Mouse (Mus musculus) lung, embryonic 16.5 days (tissue): ENCODE measurements around the gene Parp8. TPM values are rescaled to one million over a fixed set of nuclear protein-coding genes. Genes with fewer than 3 reads are reported as not detected.

Experiments used
- ATAC-seq: fragments of 200-750 bp; cut with Nextera tagmentation; 2 replicates; pipeline ENCODE4 v1.8.0; 2017; ENCODE audit warnings: low read depth, mild to moderate bottlenecking, moderate library complexity
- H3K27ac ChIP-seq: fragments of 300-500 bp; sonication (generic); 2 replicates; pipeline ENCODE4 v1.5.1; 2014; ENCODE audit warnings: mild to moderate bottlenecking, control low read depth, low read length
- H3K27me3 ChIP-seq: fragments of 300-500 bp; sonication (generic); 2 replicates; pipeline ENCODE4 v1.6.1; 2014; ENCODE audit warnings: low read depth, low read length, mixed read lengths; ENCODE audit not compliant: control insufficient read depth, insufficient read depth
- H3K36me3 ChIP-seq: fragments of 300-500 bp; sonication (generic); 2 replicates; pipeline ENCODE4 v1.6.1; 2014; ENCODE audit warnings: low read length; ENCODE audit not compliant: control insufficient read depth, insufficient read depth
- H3K4me1 ChIP-seq: fragments of 300-500 bp; sonication (generic); replicated peaks from 2 replicates; pipeline ENCODE4 v1.6.1; 2014; ENCODE audit warnings: low read length, mixed read lengths; ENCODE audit not compliant: control insufficient read depth, insufficient read depth
- H3K4me2 ChIP-seq: fragments of 300-500 bp; sonication (generic); 2 replicates; pipeline ENCODE4 v1.6.1; 2014; ENCODE audit warnings: low read depth, low read length, control low read depth
- H3K4me3 ChIP-seq: fragments of 300-500 bp; sonication (generic); 2 replicates; pipeline ENCODE4 v1.5.1; 2014; ENCODE audit warnings: mild to moderate bottlenecking, low read length, control low read depth
- H3K9ac ChIP-seq: fragments of 300-500 bp; sonication (generic); 2 replicates; pipeline ENCODE4 v1.6.1; 2014; ENCODE audit warnings: low read length, control low read depth
- H3K9me3 ChIP-seq: fragments of 300-500 bp; sonication (generic); 2 replicates; pipeline ENCODE4 v1.6.1; 2016; ENCODE audit warnings: low read length; ENCODE audit not compliant: control insufficient read depth
- WGBS: fragments of 180-500 bp; shearing (Covaris S2); extraction: QIAGEN DNeasy Blood & Tissue Kit; methylation state at CpG from one replicate; pipeline ENCODE4 v1.1.7; 2014; 5-methylcytosine and 5-hydroxymethylcytosine counted together
- polyA plus RNA-seq: library from polyadenylated mRNA; unstranded; fragments of >200 nt; fragmentation: Nextera tagmentation; extraction: Ambion mirVana; gene quantifications from 2 replicates; pipeline ENCODE4 v1.2.1, GENCODE M21; 2015

Parp8 gene
- polyA plus RNA-seq, 1 experiment from 2014 or later: 10.1 TPM

DNA sequence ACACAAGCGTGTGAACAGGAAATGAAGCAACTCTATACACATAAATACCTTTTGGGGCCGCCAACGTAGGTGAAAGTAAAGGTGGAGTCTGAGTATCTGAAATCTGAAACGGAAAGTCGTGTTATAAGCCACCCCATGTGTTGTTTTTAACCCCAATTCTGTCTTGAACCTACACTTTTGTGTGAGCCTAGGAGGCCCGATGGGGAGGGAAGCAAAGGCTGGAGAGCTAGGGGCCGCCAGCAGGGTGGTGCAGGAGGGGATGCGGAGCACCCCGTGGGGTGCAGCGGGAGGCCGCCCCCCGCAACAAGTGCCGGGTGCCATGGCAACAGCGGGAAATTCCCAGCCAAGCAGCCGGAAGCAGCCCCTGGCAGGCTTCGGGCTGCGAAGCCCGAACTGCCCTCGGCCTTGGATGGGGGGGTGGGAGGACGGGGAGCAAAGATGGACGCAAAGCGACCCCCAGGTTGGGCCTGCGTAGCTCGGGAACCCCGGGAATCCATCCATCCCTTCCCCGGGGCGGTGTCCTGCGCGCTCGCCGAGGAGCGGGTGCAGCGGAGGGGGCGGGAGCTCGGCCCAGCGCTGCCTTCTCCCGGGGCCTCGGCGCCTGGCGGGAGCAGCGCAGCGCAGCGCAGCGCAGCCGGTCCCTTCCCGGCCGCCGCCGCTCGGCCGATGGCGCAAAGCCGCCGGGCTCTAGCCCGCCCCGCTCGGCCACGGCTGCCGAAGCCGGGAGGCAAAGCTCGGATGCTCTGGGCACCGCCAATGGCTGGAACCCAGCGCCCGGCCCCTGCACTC is 1.0 kb downstream of the Parp8 start:
- peak; percentile 90 for ATAC-seq
- Histone ChIP-seq H3K36me3 (no peaks in the 10 kb centered on the region), H3K27ac (peak overlapping the region; percentile 83), H3K9me3 (no peaks in the 10 kb centered on the region), H3K9ac (peak overlapping the region; percentile 87), H3K4me2 (peak overlapping the region; percentile 96), H3K4me1 (peaks cover 6% of the 10 kb centered on the region; the same call in 1 of the 2 replicates), H3K27me3 (no peaks in the 10 kb centered on the region), H3K4me3 (peak overlapping the region; percentile 82)
- under 1% methylated on average over 40 of the region's 64 CpGs for WGBS

GRCm38 (mm10) chr13:117023346-117024050 is 1.8 kb downstream of the Parp8 start:
- Histone ChIP-seq H3K4me2 (peak overlapping the region; percentile 96), H3K36me3 (no peaks in the 10 kb centered on the region), H3K27ac (peak overlapping the region; percentile 83; the same call in 1 of the 2 replicates), H3K9ac (peak overlapping the region; percentile 87), H3K4me3 (peak overlapping the region; percentile 82), H3K27me3 (no peaks in the 10 kb centered on the region), H3K9me3 (no peaks in the 10 kb centered on the region), H3K4me1 (peaks cover 6% of the 10 kb centered on the region; the same call in 1 of the 2 replicates)
- no peak for ATAC-seq
- WGBS: 12% methylated on average over 12 of the region's 12 CpGs

DNA sequence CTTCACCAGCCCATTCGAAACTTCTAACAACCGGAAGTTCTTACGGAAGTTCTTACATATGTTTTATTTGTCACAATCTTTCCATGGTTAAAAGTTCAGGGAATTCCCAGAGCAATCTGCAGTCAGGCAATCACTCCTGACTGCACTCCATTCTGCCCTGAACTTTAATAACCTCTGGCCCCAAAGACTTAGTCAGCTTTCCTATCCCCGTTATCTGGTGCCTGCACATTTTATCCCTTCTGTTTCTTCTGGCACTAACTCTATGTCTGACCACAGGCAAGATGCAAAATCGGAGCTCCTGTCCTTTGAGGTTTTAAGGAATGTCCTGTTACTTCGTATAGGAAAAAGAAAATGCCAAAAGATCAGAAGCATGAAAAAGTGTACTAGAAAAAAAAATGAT is 4.7 kb downstream of the Parp8 start:
- 51% methylated on average over 6 of the region's 6 CpGs for WGBS
- Histone ChIP-seq H3K4me3 (no peak overlapping the region), H3K27ac (no peak overlapping the region), H3K4me2 (no peak overlapping the region), H3K9me3 (no peaks in the 10 kb centered on the region), H3K27me3 (no peaks in the 10 kb centered on the region), H3K9ac (no peak overlapping the region), H3K36me3 (no peaks in the 10 kb centered on the region), H3K4me1 (peaks cover 2% of the 10 kb centered on the region; the same call in 1 of the 2 replicates)
- no peak for ATAC-seq

DNA sequence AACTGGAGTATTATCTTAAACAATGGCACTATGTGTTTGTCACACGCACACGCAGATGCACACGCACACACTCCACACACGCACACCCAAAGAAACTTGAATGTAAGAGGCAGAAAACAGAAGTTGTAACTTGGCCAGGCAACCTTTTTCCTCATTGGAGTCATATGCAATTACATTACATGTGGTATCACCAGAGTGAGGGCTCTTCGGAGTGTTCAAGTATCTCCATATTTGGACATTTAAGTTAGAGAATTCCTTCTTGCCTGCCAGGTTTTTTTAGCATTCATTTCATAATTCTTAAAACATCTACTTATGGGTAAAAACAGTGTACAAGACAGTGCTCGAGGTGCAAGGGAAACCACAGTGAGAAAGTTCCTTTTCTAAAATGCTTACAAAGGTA is 6.7 kb downstream of the Parp8 start:
- Histone ChIP-seq H3K27ac (no peak overlapping the region), H3K36me3 (no peaks in the 10 kb centered on the region), H3K9me3 (no peaks in the 10 kb centered on the region), H3K4me1 (no peaks in the 10 kb centered on the region; the same call in 1 of the 2 replicates), H3K9ac (no peak overlapping the region), H3K27me3 (no peaks in the 10 kb centered on the region), H3K4me3 (no peak overlapping the region), H3K4me2 (no peak overlapping the region)
- 72% methylated on average over 6 of the region's 6 CpGs for WGBS
- 0 out of 2 replicates have a peak, but pooled peaks have one; percentile 32 for ATAC-seq

DNA sequence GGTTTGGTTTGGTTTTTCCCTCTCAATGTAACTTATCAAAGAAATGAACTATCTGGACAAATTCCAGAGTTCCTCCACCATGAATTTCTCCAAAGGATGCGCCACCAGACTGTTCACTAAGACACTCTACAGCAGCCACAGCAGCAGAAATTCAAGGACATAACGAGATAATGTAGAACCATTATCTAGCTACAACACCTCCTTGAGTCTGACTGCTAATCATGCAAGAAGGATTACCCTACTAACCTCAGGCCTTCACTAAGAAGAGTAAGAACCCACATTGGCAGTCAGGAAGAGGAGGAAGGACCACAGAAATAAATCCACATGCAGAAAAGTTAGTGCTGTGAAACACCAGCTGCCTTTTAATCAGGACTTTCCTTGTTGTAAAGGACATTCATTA is 11.8 kb downstream of the Parp8 start:
- Histone ChIP-seq H3K4me2 (no peak overlapping the region), H3K36me3 (no peaks in the 10 kb centered on the region; the same call in 1 of the 2 replicates), H3K27me3 (no peaks in the 10 kb centered on the region), H3K9me3 (no peaks in the 10 kb centered on the region), H3K4me1 (peaks cover 5% of the 10 kb centered on the region; the same call in 1 of the 2 replicates), H3K27ac (no peak overlapping the region), H3K4me3 (no peak overlapping the region), H3K9ac (no peak overlapping the region)
- ATAC-seq: no peak
- 73% methylated on average over 2 of the region's 2 CpGs for WGBS

GRCm38 (mm10) chr13:117012031-117012430 is 13.3 kb downstream of the Parp8 start:
- Histone ChIP-seq H3K27me3 (no peaks in the 10 kb centered on the region), H3K9ac (no peak overlapping the region), H3K9me3 (no peaks in the 10 kb centered on the region), H3K36me3 (no peaks in the 10 kb centered on the region; the same call in 1 of the 2 replicates), H3K4me1 (peaks cover 5% of the 10 kb centered on the region; the same call in 1 of the 2 replicates), H3K4me3 (no peak overlapping the region), H3K27ac (no peak overlapping the region), H3K4me2 (no peak overlapping the region)
- no peak for ATAC-seq
- 61% methylated on average over 9 of the region's 9 CpGs for whole genome bisulfite sequencing

DNA sequence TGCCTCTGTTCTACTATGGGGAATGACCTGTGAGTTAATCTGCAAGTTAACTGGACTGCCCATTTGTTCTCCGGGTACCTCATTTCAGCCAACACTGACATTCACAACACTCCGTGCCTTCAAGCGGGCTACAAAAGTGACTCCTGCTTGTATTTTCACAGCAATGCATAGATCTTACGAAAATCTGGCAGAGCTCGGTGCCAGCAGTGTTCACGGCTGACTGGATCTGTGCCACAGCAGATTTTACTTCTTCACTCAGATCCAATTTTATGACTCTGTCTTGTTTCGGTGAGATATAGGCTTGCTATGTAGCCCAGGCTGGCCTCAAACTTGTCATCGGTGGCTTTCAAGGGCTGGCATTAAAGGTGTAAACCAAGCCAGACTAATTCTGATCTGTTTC is 15.2 kb downstream of the Parp8 start:
- Histone ChIP-seq H3K36me3 (no peaks in the 10 kb centered on the region; the same call in 1 of the 2 replicates), H3K9me3 (no peaks in the 10 kb centered on the region), H3K4me1 (peaks cover 5% of the 10 kb centered on the region; the same call in 1 of the 2 replicates), H3K27ac (no peak overlapping the region), H3K4me3 (no peak overlapping the region), H3K4me2 (no peak overlapping the region), H3K9ac (no peak overlapping the region), H3K27me3 (no peaks in the 10 kb centered on the region)
- WGBS: 58% methylated on average over 8 of the region's 8 CpGs
- no peak for ATAC-seq

- H3K9ac ChIP-seq: no peak overlapping the region
- ATAC-seq: no peak
- no peak overlapping the region for H3K27ac ChIP-seq
- no peaks in the 10 kb centered on the region for H3K9me3 ChIP-seq
- H3K4me1 ChIP-seq: peaks cover 5% of the 10 kb centered on the region; the same call in 1 of the 2 replicates
- H3K27me3 ChIP-seq: no peaks in the 10 kb centered on the region
- no peaks in the 10 kb centered on the region; the same call in 1 of the 2 replicates for H3K36me3 ChIP-seq
- H3K4me2 ChIP-seq: no peak overlapping the region
- no peak overlapping the region for H3K4me3 ChIP-seq
- 84% methylated on average over 9 of the region's 9 CpGs for WGBS
Measured at GRCm38 (mm10) chr13:117008021-117009015, 17.0 kb downstream of the Parp8 start.
